Mouse (Mus musculus): Measurements from ENCODE around the gene Lrrc19. TPM values are rescaled to one million over a fixed set of nuclear protein-coding genes. Genes with fewer than 3 reads are reported as not detected.

The Lrrc19 gene
- polyA plus RNA-seq, 2 experiments, result 0.40 TPM; not detected in 1

- no peaks in the 10 kb centered on the region for H3K36me3 ChIP-seq (ENCODE audit: control insufficient read depth, insufficient read depth, low read length)
- H3K4me1 ChIP-seq (ENCODE audit: control insufficient read depth, insufficient read depth, low read length), result 0 out of 2 replicates have a peak, but pooled peaks cover 6% of the 10 kb centered on the region
- WGBS, result 93% methylated on average over 2 of the region's 2 CpGs
- H3K27ac ChIP-seq (replicated peaks; ENCODE audit: low read depth, low read length), result no peak overlapping the region
- no peak for TF ChIP-seq POLR2A (IDR thresholded peaks at IDR 0.05; ENCODE audit: borderline replicate concordance, extremely low read depth, insufficient read depth, insufficient read length)
- H3K9ac ChIP-seq (ENCODE audit: low read depth, low read length, severe bottlenecking), result no peak overlapping the region
- H3K9me3 ChIP-seq (ENCODE audit: control insufficient read depth, low read length), result no peaks in the 10 kb centered on the region
- no peak for DNase-seq (ENCODE audit: low spot score)
- no peak for ATAC-seq (ENCODE audit: low FRiP score, low read depth)
- H3K4me2 ChIP-seq (replicated peaks; ENCODE audit: low read depth, low read length, severe bottlenecking), result no peak overlapping the region
- no peaks in the 10 kb centered on the region for H3K27me3 ChIP-seq (ENCODE audit: control insufficient read depth, insufficient read depth, low read length)
- H3K4me3 ChIP-seq (replicated peaks; ENCODE audit: low read length), result no peak overlapping the region
Observed at GRCm38 (mm10) chr4:94605591-94605990, 44.4 kb downstream of the Lrrc19 start.

DNA sequence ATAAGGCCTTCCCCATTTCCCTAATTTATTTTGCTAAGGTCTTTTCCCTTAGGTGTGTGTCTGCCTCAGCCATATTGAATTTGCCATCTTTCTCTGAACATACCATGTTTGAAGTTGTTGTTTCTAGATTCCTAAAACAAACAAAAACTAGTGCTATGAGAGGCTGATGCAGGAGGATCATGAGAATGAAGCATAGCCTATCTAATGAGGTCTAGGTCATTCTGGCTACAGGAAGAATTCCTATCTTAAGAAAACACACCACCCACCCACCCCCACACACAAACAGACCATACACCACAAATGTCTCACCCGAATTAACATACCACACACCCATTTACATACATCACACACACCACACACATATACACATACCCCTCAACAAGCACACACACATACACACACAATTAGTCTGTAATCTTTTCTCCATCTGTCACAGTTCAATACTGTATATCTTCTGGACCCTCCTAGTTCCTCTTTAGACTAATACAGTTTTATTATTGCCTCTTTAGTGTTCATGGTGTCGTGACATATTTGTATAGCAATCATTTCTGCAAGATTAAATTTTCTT is 45.4 kb downstream of the Lrrc19 start:
- Histone ChIP-seq H3K27me3 (ENCODE audit: control insufficient read depth, insufficient read depth, low read length) (no peaks in the 10 kb centered on the region), H3K4me1 (ENCODE audit: control insufficient read depth, insufficient read depth, low read length) (0 out of 2 replicates have a peak, but pooled peaks cover 6% of the 10 kb centered on the region), H3K27ac (replicated peaks; ENCODE audit: low read depth, low read length) (no peak overlapping the region), H3K4me2 (replicated peaks; ENCODE audit: low read depth, low read length, severe bottlenecking) (no peak overlapping the region), H3K36me3 (ENCODE audit: control insufficient read depth, insufficient read depth, low read length) (no peaks in the 10 kb centered on the region), H3K9ac (ENCODE audit: low read depth, low read length, severe bottlenecking) (no peak overlapping the region), H3K4me3 (replicated peaks; ENCODE audit: low read length) (no peak overlapping the region), H3K9me3 (ENCODE audit: control insufficient read depth, low read length) (no peaks in the 10 kb centered on the region)
- no peak for ATAC-seq (ENCODE audit: low FRiP score, low read depth)
- no peak for TF ChIP-seq POLR2A (IDR thresholded peaks at IDR 0.05; ENCODE audit: borderline replicate concordance, extremely low read depth, insufficient read depth, insufficient read length)
- DNase-seq (ENCODE audit: low spot score), result no peak
- WGBS, result 81% methylated on average over 2 of the region's 2 CpGs

GRCm38 (mm10) chr4:94603031-94603629 is 46.8 kb downstream of the Lrrc19 start, which contains the start of gene Plaa:
Gene Plaa, minus strand, starts transcription at chr4:94603244.
- no peaks in the 10 kb centered on the region for H3K9me3 ChIP-seq (ENCODE audit: control insufficient read depth, low read length)
- 0 out of 2 replicates have a peak, but pooled peaks cover 6% of the 10 kb centered on the region for H3K4me1 ChIP-seq (ENCODE audit: control insufficient read depth, insufficient read depth, low read length)
- peak within 1 kb of the TSS; percentile 83 for H3K4me2 ChIP-seq (replicated peaks; ENCODE audit: low read depth, low read length, severe bottlenecking)
- ATAC-seq (ENCODE audit: low FRiP score, low read depth) (peak; percentile 99), DNase-seq (ENCODE audit: low spot score) (peak; percentile 93)
- under 1% methylated on average over 55 of the region's 61 CpGs for WGBS
- peak within 1 kb of the TSS; percentile 93 for H3K9ac ChIP-seq (ENCODE audit: low read depth, low read length, severe bottlenecking)
- peak within 1 kb of the TSS; percentile 89 for H3K27ac ChIP-seq (replicated peaks; ENCODE audit: low read depth, low read length)
- H3K27me3 ChIP-seq (ENCODE audit: control insufficient read depth, insufficient read depth, low read length), result no peaks in the 10 kb centered on the region
- peak within 1 kb of the TSS; percentile 97 for H3K4me3 ChIP-seq (replicated peaks; ENCODE audit: low read length)
- no peaks in the 10 kb centered on the region for H3K36me3 ChIP-seq (ENCODE audit: control insufficient read depth, insufficient read depth, low read length)
- 0 out of 2 replicates have a peak, but pooled peaks have one; percentile 45 for TF ChIP-seq POLR2A (IDR thresholded peaks at IDR 0.05; ENCODE audit: borderline replicate concordance, extremely low read depth, insufficient read depth, insufficient read length)

DNA sequence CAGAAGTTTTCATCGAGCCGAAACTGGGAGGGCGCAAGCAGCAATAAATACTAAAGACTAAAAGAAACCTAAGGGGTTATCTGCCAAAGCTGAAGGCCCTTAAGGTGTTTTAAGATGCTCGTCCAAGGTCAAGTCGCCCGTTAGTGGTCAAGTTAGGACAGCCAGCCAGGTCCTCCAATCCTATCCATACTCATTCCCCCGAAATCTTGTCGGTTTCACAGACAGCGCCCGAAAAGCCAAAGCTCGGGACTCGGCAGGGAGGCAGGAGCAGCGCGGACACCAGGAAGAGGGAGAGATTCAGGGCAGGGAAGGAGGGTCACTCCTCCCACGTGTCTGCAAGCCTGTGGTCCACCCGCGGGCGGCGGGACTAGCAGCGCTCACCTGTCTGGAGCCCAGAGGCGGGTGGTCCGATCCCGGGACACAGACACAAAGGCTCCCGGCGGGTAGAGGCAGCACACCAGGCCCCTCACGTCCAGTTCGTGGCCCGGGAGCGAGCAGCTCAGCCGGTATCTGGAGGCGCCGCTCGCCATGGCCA is 47.4 kb downstream of the Lrrc19 start:
- under 1% methylated on average over 33 of the region's 33 CpGs for WGBS
- H3K4me2 ChIP-seq (replicated peaks; ENCODE audit: low read depth, low read length, severe bottlenecking), result peak overlapping the region; percentile 58
- H3K27me3 ChIP-seq (ENCODE audit: control insufficient read depth, insufficient read depth, low read length), result no peaks in the 10 kb centered on the region
- H3K36me3 ChIP-seq (ENCODE audit: control insufficient read depth, insufficient read depth, low read length), result no peaks in the 10 kb centered on the region
- peak overlapping the region; percentile 97 for H3K4me3 ChIP-seq (replicated peaks; ENCODE audit: low read length)
- peak overlapping the region; percentile 89 for H3K27ac ChIP-seq (replicated peaks; ENCODE audit: low read depth, low read length)
- ATAC-seq (ENCODE audit: low FRiP score, low read depth) (peak; percentile 70), DNase-seq (ENCODE audit: low spot score) (no peak)
- H3K4me1 ChIP-seq (ENCODE audit: control insufficient read depth, insufficient read depth, low read length), result 0 out of 2 replicates have a peak, but pooled peaks cover 6% of the 10 kb centered on the region
- no peaks in the 10 kb centered on the region for H3K9me3 ChIP-seq (ENCODE audit: control insufficient read depth, low read length)
- no peak for TF ChIP-seq POLR2A (IDR thresholded peaks at IDR 0.05; ENCODE audit: borderline replicate concordance, extremely low read depth, insufficient read depth, insufficient read length)
- peak overlapping the region; percentile 93 for H3K9ac ChIP-seq (ENCODE audit: low read depth, low read length, severe bottlenecking)

DNA sequence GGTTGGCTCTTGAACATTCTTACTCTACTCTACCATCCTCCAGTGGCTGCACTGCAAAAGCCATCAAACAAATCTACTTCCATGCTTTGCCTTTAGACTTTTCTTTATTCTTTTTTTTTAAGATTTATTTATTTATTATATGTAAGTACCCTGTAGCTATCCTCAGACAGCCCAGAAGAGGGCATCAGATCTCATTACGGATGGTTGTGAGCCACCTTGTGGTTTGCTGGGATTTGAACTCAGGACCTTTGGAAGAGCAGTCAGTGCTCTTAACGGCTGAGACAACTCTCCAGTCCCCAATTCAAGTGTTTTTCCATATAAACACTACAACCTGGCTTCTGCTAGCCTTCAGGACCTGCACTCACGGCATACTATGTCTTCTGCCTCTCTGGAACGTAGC is 48.5 kb downstream of the Lrrc19 start:
- DNase-seq (ENCODE audit: low spot score), result no peak
- Histone ChIP-seq H3K4me1 (ENCODE audit: control insufficient read depth, insufficient read depth, low read length) (0 out of 2 replicates have a peak, but pooled peaks cover 6% of the 10 kb centered on the region), H3K4me2 (replicated peaks; ENCODE audit: low read depth, low read length, severe bottlenecking) (peak overlapping the region; percentile 58), H3K36me3 (ENCODE audit: control insufficient read depth, insufficient read depth, low read length) (no peaks in the 10 kb centered on the region), H3K9ac (ENCODE audit: low read depth, low read length, severe bottlenecking) (no peak overlapping the region), H3K27me3 (ENCODE audit: control insufficient read depth, insufficient read depth, low read length) (no peaks in the 10 kb centered on the region), H3K4me3 (replicated peaks; ENCODE audit: low read length) (peak overlapping the region; percentile 97; the same call in 1 of the 2 replicates), H3K27ac (replicated peaks; ENCODE audit: low read depth, low read length) (no peak overlapping the region), H3K9me3 (ENCODE audit: control insufficient read depth, low read length) (no peaks in the 10 kb centered on the region)
- TF ChIP-seq POLR2A (IDR thresholded peaks at IDR 0.05; ENCODE audit: borderline replicate concordance, extremely low read depth, insufficient read depth, insufficient read length), result no peak
- 88% methylated on average over 4 of the region's 4 CpGs for WGBS
- no peak for ATAC-seq (ENCODE audit: low FRiP score, low read depth)
